Mouse (Mus musculus): ENCODE measurements at regions not wholly inside any gene's neighbourhood (a gene's known extent, or its start where the extent isn't known, plus 50 kb on each side); places are given as distances from the start of the nearest gene placed in this dataset.

- DNase-seq, result no peak
Observed at GRCm38 (mm10) chr8:116215909-116216308, 288.9 kb upstream of the Dynlrb2 start.

GRCm38 (mm10) chr8:116215286-116215860, 289.4 kb upstream of the Dynlrb2 start:
- no peak for DNase-seq

GRCm38 (mm10) chr8:116203631-116204030, 301.1 kb upstream of the Dynlrb2 start:
- no peak for DNase-seq

- no peak for DNase-seq
Observed at GRCm38 (mm10) chr8:116200459-116200999, 304.2 kb upstream of the Dynlrb2 start.

GRCm38 (mm10) chr8:116196623-116197184, 308.1 kb upstream of the Dynlrb2 start:
- no peak for DNase-seq

- DNase-seq, result no peak
Observed at GRCm38 (mm10) chr8:116192096-116192495, 312.7 kb upstream of the Dynlrb2 start.

- DNase-seq, result no peak
Observed at GRCm38 (mm10) chr8:116185206-116185605, 319.6 kb upstream of the Dynlrb2 start.

- no peak for DNase-seq
Observed at GRCm38 (mm10) chr8:116184241-116184640, 320.5 kb upstream of the Dynlrb2 start.

GRCm38 (mm10) chr8:116177946-116178345, 326.8 kb upstream of the Dynlrb2 start:
- no peak for DNase-seq

GRCm38 (mm10) chr8:116174891-116175290, 329.9 kb upstream of the Dynlrb2 start:
- DNase-seq, result no peak

GRCm38 (mm10) chr8:116173961-116174360, 330.8 kb upstream of the Dynlrb2 start:
- DNase-seq, result no peak

GRCm38 (mm10) chr8:116167874-116168273, 336.9 kb upstream of the Dynlrb2 start:
- no peak for DNase-seq

- no peak for DNase-seq
Observed at GRCm38 (mm10) chr8:116164989-116165299, 339.8 kb upstream of the Dynlrb2 start.

- DNase-seq, result no peak
Observed at GRCm38 (mm10) chr8:116164190-116164988, 340.4 kb upstream of the Dynlrb2 start.

- no peak for DNase-seq
Observed at GRCm38 (mm10) chr8:116160932-116161331, 343.8 kb upstream of the Dynlrb2 start.

- peak; percentile 69 for DNase-seq
Observed at GRCm38 (mm10) chr8:116143687-116144573, 360.8 kb upstream of the Dynlrb2 start.

GRCm38 (mm10) chr8:116141363-116141762, 363.4 kb upstream of the Dynlrb2 start:
- no peak for DNase-seq

GRCm38 (mm10) chr8:116139934-116140333, 364.8 kb upstream of the Dynlrb2 start:
- no peak for DNase-seq

GRCm38 (mm10) chr8:116137765-116138164, 367.0 kb upstream of the Dynlrb2 start:
- no peak for DNase-seq

GRCm38 (mm10) chr8:116133503-116133902, 371.3 kb upstream of the Dynlrb2 start:
- no peak for DNase-seq

- no peak for DNase-seq
Observed at GRCm38 (mm10) chr8:116133084-116133483, 371.7 kb upstream of the Dynlrb2 start.

- DNase-seq, result no peak
Observed at GRCm38 (mm10) chr8:116120067-116120466, 384.7 kb upstream of the Dynlrb2 start.

- DNase-seq, result no peak
Observed at GRCm38 (mm10) chr8:116117919-116118318, 386.9 kb upstream of the Dynlrb2 start.
